Mouse (Mus musculus): ENCODE data around the gene Prss48. TPM values are rescaled to one million over a fixed set of nuclear protein-coding genes. Genes with fewer than 3 reads are reported as not detected.

Prss48 gene
- polyA plus RNA-seq, 1 experiment from 2014 or later = not detected

- H3K4me2 ChIP-seq (ENCODE audit: low read length) = no peak overlapping the region
- no peaks in the 10 kb centered on the region for H3K36me3 ChIP-seq (ENCODE audit: control insufficient read depth, insufficient read depth, low read length)
- H3K4me3 ChIP-seq (ENCODE audit: control insufficient read depth in 1 of 2, insufficient read depth in 1 of 2, low read depth in 1 of 2, low read length in 2 of 2) = no peak overlapping the region
- no peak overlapping the region for H3K9ac ChIP-seq (ENCODE audit: low read length)
- H3K27me3 ChIP-seq (ENCODE audit: control insufficient read depth, insufficient read depth, low read length) = no peaks in the 10 kb centered on the region
- ATAC-seq (ENCODE audit: insufficient number of reproducible peaks, insufficient read depth, low FRiP score, low read depth) = no peak
- H3K4me1 ChIP-seq (ENCODE audit: control insufficient read depth in 2 of 2, insufficient read depth in 2 of 2, low read length in 2 of 2) = peaks cover 7 to 10% of the 10 kb centered on the region in 2 experiments
- H3K9me3 ChIP-seq (ENCODE audit: control insufficient read depth, low read length) = no peaks in the 10 kb centered on the region
- WGBS = 68% methylated on average over 4 of the region's 4 CpGs
- no peak overlapping the region for H3K27ac ChIP-seq (replicated peaks in 1 of 2; ENCODE audit: control insufficient read depth in 1 of 2, insufficient read depth in 1 of 2, low read depth in 2 of 2, low read length in 2 of 2)
Observed at GRCm38 (mm10) chr3:85974451-85974850, 27.8 kb downstream of the Prss48 start.

GRCm38 (mm10) chr3:85973376-85974140, 28.7 kb downstream of the Prss48 start:
- Histone ChIP-seq H3K4me1 (ENCODE audit: control insufficient read depth in 2 of 2, insufficient read depth in 2 of 2, low read length in 2 of 2) (peaks cover 7 to 10% of the 10 kb centered on the region in 2 experiments), H3K4me3 (ENCODE audit: control insufficient read depth in 1 of 2, insufficient read depth in 1 of 2, low read depth in 1 of 2, low read length in 2 of 2) (no peak overlapping the region), H3K9me3 (ENCODE audit: control insufficient read depth, low read length) (no peaks in the 10 kb centered on the region), H3K36me3 (ENCODE audit: control insufficient read depth, insufficient read depth, low read length) (no peaks in the 10 kb centered on the region), H3K9ac (ENCODE audit: low read length) (no peak overlapping the region), H3K27me3 (ENCODE audit: control insufficient read depth, insufficient read depth, low read length) (no peaks in the 10 kb centered on the region), H3K27ac (replicated peaks in 1 of 2; ENCODE audit: control insufficient read depth in 1 of 2, insufficient read depth in 1 of 2, low read depth in 2 of 2, low read length in 2 of 2) (no peak overlapping the region), H3K4me2 (ENCODE audit: low read length) (no peak overlapping the region)
- 91% methylated on average over 10 of the region's 10 CpGs for WGBS
- no peak for ATAC-seq (ENCODE audit: insufficient number of reproducible peaks, insufficient read depth, low FRiP score, low read depth)

- no peaks in the 10 kb centered on the region for H3K27me3 ChIP-seq (ENCODE audit: control insufficient read depth, insufficient read depth, low read length)
- H3K4me1 ChIP-seq (ENCODE audit: control insufficient read depth in 2 of 2, insufficient read depth in 2 of 2, low read length in 2 of 2) = peaks cover 7 to 8% of the 10 kb centered on the region in 2 experiments
- H3K9ac ChIP-seq (ENCODE audit: low read length) = peak overlapping the region; percentile 91
- H3K4me3 ChIP-seq (ENCODE audit: control insufficient read depth in 1 of 2, insufficient read depth in 1 of 2, low read depth in 1 of 2, low read length in 2 of 2) = peak overlapping the region; percentile 89 to 90
- peak overlapping the region; percentile 89 for H3K4me2 ChIP-seq (ENCODE audit: low read length)
- no peaks in the 10 kb centered on the region for H3K36me3 ChIP-seq (ENCODE audit: control insufficient read depth, insufficient read depth, low read length)
- no peak for ATAC-seq (ENCODE audit: insufficient number of reproducible peaks, insufficient read depth, low FRiP score, low read depth)
- no peaks in the 10 kb centered on the region for H3K9me3 ChIP-seq (ENCODE audit: control insufficient read depth, low read length)
- peak overlapping the region in 1 of 2 experiments; percentile 64; a peak in 1 of 4 replicates for H3K27ac ChIP-seq (replicated peaks in 1 of 2; ENCODE audit: control insufficient read depth in 1 of 2, insufficient read depth in 1 of 2, low read depth in 2 of 2, low read length in 2 of 2)
- WGBS = under 1% methylated on average over 13 of the region's 13 CpGs
Observed at GRCm38 (mm10) chr3:85971599-85971975, 30.7 kb downstream of the Prss48 start.

- H3K9ac ChIP-seq (ENCODE audit: low read length) = peak within 1 kb of the TSS; percentile 91
- peak within 1 kb of the TSS; percentile 89 for H3K4me2 ChIP-seq (ENCODE audit: low read length)
- peaks cover 7 to 8% of the 10 kb centered on the region in 2 experiments for H3K4me1 ChIP-seq (ENCODE audit: control insufficient read depth in 2 of 2, insufficient read depth in 2 of 2, low read length in 2 of 2)
- H3K36me3 ChIP-seq (ENCODE audit: control insufficient read depth, insufficient read depth, low read length) = no peaks in the 10 kb centered on the region
- no peaks in the 10 kb centered on the region for H3K9me3 ChIP-seq (ENCODE audit: control insufficient read depth, low read length)
- ATAC-seq (ENCODE audit: insufficient number of reproducible peaks, insufficient read depth, low FRiP score, low read depth) = peak; percentile 88
- peak within 1 kb of the TSS; percentile 89 to 90 for H3K4me3 ChIP-seq (ENCODE audit: control insufficient read depth in 1 of 2, insufficient read depth in 1 of 2, low read depth in 1 of 2, low read length in 2 of 2)
- no peaks in the 10 kb centered on the region for H3K27me3 ChIP-seq (ENCODE audit: control insufficient read depth, insufficient read depth, low read length)
- under 1% methylated on average over 62 of the region's 73 CpGs for WGBS
- H3K27ac ChIP-seq (replicated peaks in 1 of 2; ENCODE audit: control insufficient read depth in 1 of 2, insufficient read depth in 1 of 2, low read depth in 2 of 2, low read length in 2 of 2) = peak within 1 kb of the TSS; percentile 42 to 64; a peak in 3 of 4 replicates
Observed at GRCm38 (mm10) chr3:85970742-85971598, 31.3 kb downstream of the Prss48 start, which contains the start of gene Sh3d19. Gene Sh3d19, plus strand, starts transcription at chr3:85971109.

- ATAC-seq (ENCODE audit: insufficient number of reproducible peaks, insufficient read depth, low FRiP score, low read depth) = no peak
- WGBS = 90% methylated on average over 8 of the region's 8 CpGs
- H3K27me3 ChIP-seq (ENCODE audit: control insufficient read depth, insufficient read depth, low read length) = no peaks in the 10 kb centered on the region
- H3K27ac ChIP-seq (replicated peaks in 1 of 2; ENCODE audit: control insufficient read depth in 1 of 2, insufficient read depth in 1 of 2, low read depth in 2 of 2, low read length in 2 of 2) = no peak overlapping the region
- H3K9me3 ChIP-seq (ENCODE audit: control insufficient read depth, low read length) = 0 out of 2 replicates have a peak, but pooled peaks cover 3% of the 10 kb centered on the region
- H3K36me3 ChIP-seq (ENCODE audit: control insufficient read depth, insufficient read depth, low read length) = no peaks in the 10 kb centered on the region
- peaks cover 7 to 8% of the 10 kb centered on the region in 2 experiments for H3K4me1 ChIP-seq (ENCODE audit: control insufficient read depth in 2 of 2, insufficient read depth in 2 of 2, low read length in 2 of 2)
- H3K4me3 ChIP-seq (ENCODE audit: control insufficient read depth in 1 of 2, insufficient read depth in 1 of 2, low read depth in 1 of 2, low read length in 2 of 2) = no peak overlapping the region
- no peak overlapping the region for H3K4me2 ChIP-seq (ENCODE audit: low read length)
- no peak overlapping the region for H3K9ac ChIP-seq (ENCODE audit: low read length)
Observed at GRCm38 (mm10) chr3:85969040-85969439, 33.3 kb downstream of the Prss48 start.

- H3K27ac ChIP-seq (replicated peaks in 1 of 2; ENCODE audit: control insufficient read depth in 1 of 2, insufficient read depth in 1 of 2, low read depth in 2 of 2, low read length in 2 of 2) = no peak overlapping the region
- no peak for ATAC-seq (ENCODE audit: insufficient number of reproducible peaks, insufficient read depth, low FRiP score, low read depth)
Observed at GRCm38 (mm10) chr3:85965479-85965878, 36.8 kb downstream of the Prss48 start.

GRCm38 (mm10) chr3:85961134-85961533, 41.2 kb downstream of the Prss48 start:
- Histone ChIP-seq H3K27me3 (ENCODE audit: control insufficient read depth, insufficient read depth, low read length) (no peaks in the 10 kb centered on the region), H3K4me1 (ENCODE audit: control insufficient read depth in 2 of 2, insufficient read depth in 2 of 2, low read length in 2 of 2) (peaks cover 6% of the 10 kb centered on the region in 2 experiments; a peak in 3 of 4 replicates), H3K9me3 (ENCODE audit: control insufficient read depth, low read length) (peaks cover 11% of the 10 kb centered on the region; the same call in 1 of the 2 replicates), H3K36me3 (ENCODE audit: control insufficient read depth, insufficient read depth, low read length) (no peaks in the 10 kb centered on the region), H3K27ac (replicated peaks in 1 of 2; ENCODE audit: control insufficient read depth in 1 of 2, insufficient read depth in 1 of 2, low read depth in 2 of 2, low read length in 2 of 2) (no peak overlapping the region), H3K9ac (ENCODE audit: low read length) (no peak overlapping the region), H3K4me3 (ENCODE audit: control insufficient read depth in 1 of 2, insufficient read depth in 1 of 2, low read depth in 1 of 2, low read length in 2 of 2) (no peak overlapping the region), H3K4me2 (ENCODE audit: low read length) (no peak overlapping the region)
- WGBS = 15% methylated on average over 5 of the region's 5 CpGs
- no peak for ATAC-seq (ENCODE audit: insufficient number of reproducible peaks, insufficient read depth, low FRiP score, low read depth)

More at GRCm38 (mm10) chr3:85965479-85965878, 36.8 kb downstream of the Prss48 start:
- Histone ChIP-seq H3K27me3 (ENCODE audit: control insufficient read depth, insufficient read depth, low read length) (no peaks in the 10 kb centered on the region), H3K4me2 (ENCODE audit: low read length) (no peak overlapping the region), H3K4me3 (ENCODE audit: control insufficient read depth in 1 of 2, insufficient read depth in 1 of 2, low read depth in 1 of 2, low read length in 2 of 2) (no peak overlapping the region), H3K9me3 (ENCODE audit: control insufficient read depth, low read length) (peaks cover 11% of the 10 kb centered on the region; the same call in 1 of the 2 replicates), H3K36me3 (ENCODE audit: control insufficient read depth, insufficient read depth, low read length) (no peaks in the 10 kb centered on the region), H3K9ac (ENCODE audit: low read length) (no peak overlapping the region), H3K4me1 (ENCODE audit: control insufficient read depth in 2 of 2, insufficient read depth in 2 of 2, low read length in 2 of 2) (peaks cover 5 to 6% of the 10 kb centered on the region in 2 experiments; a peak in 3 of 4 replicates)
- WGBS = 85% methylated on average over 4 of the region's 4 CpGs
